Mouse (Mus musculus) kidney, adult 2 months (tissue): ENCODE data around the gene Ttll1.

ENCODE experiments used
- CTCF ChIP-seq: fragments of 200-500 bp; conservative IDR thresholded peaks from 2 replicates; pipeline ENCODE4 v1.5.1; 2011; ENCODE audit warnings: low read depth, mild to moderate bottlenecking, control low read depth, low read length, moderate library complexity, mixed read lengths; ENCODE audit not compliant: insufficient read depth, insufficient read length
- POLR2A ChIP-seq: fragments of 200-500 bp; IDR thresholded peaks from one replicate; pipeline ENCODE4 v1.6.1; 2011; ENCODE audit warnings: low read depth, low read length, control low read depth

DNA sequence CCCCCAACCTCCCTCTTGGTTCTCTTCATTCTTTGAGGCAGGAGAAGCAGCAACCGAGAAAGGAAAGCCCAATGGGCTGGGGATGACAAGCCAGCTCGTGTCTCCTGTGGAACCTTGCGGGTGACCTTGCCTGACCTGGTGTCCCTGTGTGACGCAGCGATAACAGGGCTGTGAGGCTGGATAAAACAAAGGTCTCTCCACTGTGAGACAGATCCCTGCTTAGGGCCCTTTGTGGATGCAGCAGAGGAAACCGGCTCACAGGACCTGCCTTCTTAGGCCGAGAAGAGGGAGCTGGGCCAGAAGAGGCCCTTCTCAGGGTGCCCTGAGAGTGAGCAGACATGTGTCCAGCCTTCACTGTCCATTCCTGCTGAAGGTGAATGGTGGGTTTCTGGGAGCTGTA lies 12.5 kb upstream of the Ttll1 start:
- TF ChIP-seq POLR2A (no peak), CTCF (no peak)
